Mouse (Mus musculus): ENCODE results near the gene Atp13a1.

Gene Atp13a1

GRCm38 (mm10) chr8:69801796-69802195, 10.8 kb downstream of the Atp13a1 start:
- no peak for DNase-seq

GRCm38 (mm10) chr8:69802216-69802615, 11.3 kb downstream of the Atp13a1 start:
- no peak for DNase-seq

- DNase-seq, result no peak
Observed at GRCm38 (mm10) chr8:69803366-69803765, 12.4 kb downstream of the Atp13a1 start.

- no peak for DNase-seq
Observed at GRCm38 (mm10) chr8:69804537-69804936, 13.6 kb downstream of the Atp13a1 start.

- no peak for DNase-seq
Observed at GRCm38 (mm10) chr8:69805086-69805485, 14.1 kb downstream of the Atp13a1 start.

GRCm38 (mm10) chr8:69805491-69805890, 14.5 kb downstream of the Atp13a1 start:
- DNase-seq, result no peak

GRCm38 (mm10) chr8:69807236-69807635, 16.3 kb downstream of the Atp13a1 start:
- DNase-seq, result no peak

GRCm38 (mm10) chr8:69808094-69808863, 17.3 kb downstream of the Atp13a1 start, which contains the start of gene Gmip:
Gene Gmip (plus strand): TSS chr8:69808679.
- DNase-seq, result peak in 1 of 2 experiments; percentile 35

- no peak for DNase-seq
Observed at GRCm38 (mm10) chr8:69808864-69809403, 18.0 kb downstream of the Atp13a1 start.

- DNase-seq, result no peak
Observed at GRCm38 (mm10) chr8:69809820-69810219, 18.9 kb downstream of the Atp13a1 start.

- no peak for DNase-seq
Observed at GRCm38 (mm10) chr8:69814881-69815280, 23.9 kb downstream of the Atp13a1 start.

GRCm38 (mm10) chr8:69815396-69815795, 24.4 kb downstream of the Atp13a1 start:
- DNase-seq, result no peak

GRCm38 (mm10) chr8:69820466-69820865, 29.5 kb downstream of the Atp13a1 start:
- DNase-seq, result no peak

- DNase-seq, result no peak
Observed at GRCm38 (mm10) chr8:69821971-69822385, 31.0 kb downstream of the Atp13a1 start.

GRCm38 (mm10) chr8:69822386-69823191, 31.6 kb downstream of the Atp13a1 start, which contains the start of gene Lpar2:
Gene Lpar2 (plus strand): TSS chr8:69822429.
- peak in 1 of 2 experiments; percentile 20 for DNase-seq

GRCm38 (mm10) chr8:69826371-69826770, 35.4 kb downstream of the Atp13a1 start:
- DNase-seq, result no peak

- DNase-seq, result peak; percentile 76 to 79
Observed at GRCm38 (mm10) chr8:69832298-69832853, 41.4 kb downstream of the Atp13a1 start, which contains the start of gene Pbx4. Gene Pbx4 (plus strand): TSS chr8:69832491.

GRCm38 (mm10) chr8:69837057-69837682, 46.2 kb downstream of the Atp13a1 start:
- no peak for DNase-seq

GRCm38 (mm10) chr8:69847167-69848065, 56.5 kb downstream of the Atp13a1 start:
- DNase-seq, result no peak

GRCm38 (mm10) chr8:69848951-69849350, 58.0 kb downstream of the Atp13a1 start:
- DNase-seq, result no peak

- DNase-seq, result no peak
Observed at GRCm38 (mm10) chr8:69849899-69850298, 58.9 kb downstream of the Atp13a1 start.

Measured in cerebellum, postnatal 36 days (tissue).